Mouse (Mus musculus): ENCODE data around the gene Scg3. TPM values are rescaled to one million over a fixed set of nuclear protein-coding genes. Genes with fewer than 3 reads are reported as not detected.

Scg3 gene
- 26.2 and 56.0 TPM in 2 replicates for polyA plus RNA-seq (2016; fragmentation: Nextera tagmentation; extraction: Ambion mirVana)

- no peaks in the 10 kb centered on the region for H3K9me3 ChIP-seq
- H3K36me3 ChIP-seq: peaks cover 11% of the 10 kb centered on the region
- WGBS: 6% methylated on average over 42 of the region's 42 CpGs
- DNase-seq (ENCODE audit: low spot score): peak; percentile 91
- H3K27me3 ChIP-seq (ENCODE audit: insufficient read depth, poor library complexity, severe bottlenecking): no peaks in the 10 kb centered on the region
- H3K4me1 ChIP-seq (replicated peaks): peaks cover 8% of the 10 kb centered on the region; the same call in 1 of the 2 replicates
- peak within 1 kb of the TSS; percentile 89 for H3K27ac ChIP-seq
- H3K4me3 ChIP-seq: peak within 1 kb of the TSS; percentile 65
Observed at GRCm38 (mm10) chr9:75683426-75684191, at the start of gene Scg3. TSS of gene Scg3 (minus strand) at chr9:75684056.

GRCm38 (mm10) chr9:75719952-75720687 lies 36.3 kb upstream of the Scg3 start:
- no peak overlapping the region for H3K4me3 ChIP-seq
- DNase-seq (ENCODE audit: low spot score): peak; percentile 67
- H3K27ac ChIP-seq: no peak overlapping the region
- no peaks in the 10 kb centered on the region for H3K36me3 ChIP-seq
- H3K27me3 ChIP-seq (ENCODE audit: insufficient read depth, poor library complexity, severe bottlenecking): no peaks in the 10 kb centered on the region
- WGBS: 43% methylated on average over 11 of the region's 11 CpGs
- no peaks in the 10 kb centered on the region for H3K4me1 ChIP-seq (replicated peaks)
- no peaks in the 10 kb centered on the region for H3K9me3 ChIP-seq

- Histone ChIP-seq H3K36me3 (no peaks in the 10 kb centered on the region), H3K4me3 (no peak overlapping the region), H3K27ac (no peak overlapping the region), H3K9me3 (no peaks in the 10 kb centered on the region), H3K27me3 (ENCODE audit: insufficient read depth, poor library complexity, severe bottlenecking) (no peaks in the 10 kb centered on the region), H3K4me1 (replicated peaks) (no peaks in the 10 kb centered on the region)
- no peak for DNase-seq (ENCODE audit: low spot score)
- 85% methylated on average over 3 of the region's 3 CpGs for WGBS
Observed at GRCm38 (mm10) chr9:75719481-75719880, 35.6 kb upstream of the Scg3 start.

GRCm38 (mm10) chr9:75684772-75685171 lies 916 bp upstream of the Scg3 start:
- Histone ChIP-seq H3K4me1 (replicated peaks) (peaks cover 8% of the 10 kb centered on the region; the same call in 1 of the 2 replicates), H3K9me3 (peaks cover 8% of the 10 kb centered on the region; the same call in 1 of the 2 replicates), H3K27me3 (ENCODE audit: insufficient read depth, poor library complexity, severe bottlenecking) (no peaks in the 10 kb centered on the region), H3K4me3 (peak overlapping the region; percentile 65; the same call in 1 of the 2 replicates), H3K36me3 (no peaks in the 10 kb centered on the region), H3K27ac (no peak overlapping the region; the same call in 1 of the 2 replicates)
- no peak for DNase-seq (ENCODE audit: low spot score)
- WGBS: 70% methylated on average over 3 of the region's 3 CpGs

- peaks cover 4% of the 10 kb centered on the region; the same call in 1 of the 2 replicates for H3K36me3 ChIP-seq
- peaks cover 3% of the 10 kb centered on the region; the same call in 1 of the 2 replicates for H3K9me3 ChIP-seq
- peak overlapping the region; percentile 89 for H3K27ac ChIP-seq
- WGBS: 62% methylated on average over 4 of the region's 4 CpGs
- no peaks in the 10 kb centered on the region for H3K27me3 ChIP-seq (ENCODE audit: insufficient read depth, poor library complexity, severe bottlenecking)
- H3K4me3 ChIP-seq: peak overlapping the region; percentile 65
- H3K4me1 ChIP-seq (replicated peaks): peaks cover 8% of the 10 kb centered on the region; the same call in 1 of the 2 replicates
- DNase-seq (ENCODE audit: low spot score): no peak
Observed at GRCm38 (mm10) chr9:75684292-75684691, 436 bp upstream of the Scg3 start.

- H3K27me3 ChIP-seq (ENCODE audit: insufficient read depth, poor library complexity, severe bottlenecking): no peaks in the 10 kb centered on the region
- H3K9me3 ChIP-seq: no peaks in the 10 kb centered on the region
- no peak overlapping the region for H3K27ac ChIP-seq
- DNase-seq (ENCODE audit: low spot score): no peak
- no peak overlapping the region for H3K4me3 ChIP-seq
- peaks cover 8% of the 10 kb centered on the region; the same call in 1 of the 2 replicates for H3K4me1 ChIP-seq (replicated peaks)
- 91% methylated on average over 5 of the region's 5 CpGs for WGBS
- H3K36me3 ChIP-seq: peaks cover 37% of the 10 kb centered on the region
Observed at GRCm38 (mm10) chr9:75680606-75681005, 3.2 kb downstream of the Scg3 start.

- H3K36me3 ChIP-seq: peaks cover 47% of the 10 kb centered on the region
- no peak for DNase-seq (ENCODE audit: low spot score)
- H3K27ac ChIP-seq: no peak overlapping the region
- H3K9me3 ChIP-seq: no peaks in the 10 kb centered on the region
- H3K4me3 ChIP-seq: no peak overlapping the region
- H3K27me3 ChIP-seq (ENCODE audit: insufficient read depth, poor library complexity, severe bottlenecking): no peaks in the 10 kb centered on the region
- 82% methylated on average over 4 of the region's 4 CpGs for WGBS
- H3K4me1 ChIP-seq (replicated peaks): peaks cover 8% of the 10 kb centered on the region; the same call in 1 of the 2 replicates
Observed at GRCm38 (mm10) chr9:75679629-75680028, 4.2 kb downstream of the Scg3 start.

DNA sequence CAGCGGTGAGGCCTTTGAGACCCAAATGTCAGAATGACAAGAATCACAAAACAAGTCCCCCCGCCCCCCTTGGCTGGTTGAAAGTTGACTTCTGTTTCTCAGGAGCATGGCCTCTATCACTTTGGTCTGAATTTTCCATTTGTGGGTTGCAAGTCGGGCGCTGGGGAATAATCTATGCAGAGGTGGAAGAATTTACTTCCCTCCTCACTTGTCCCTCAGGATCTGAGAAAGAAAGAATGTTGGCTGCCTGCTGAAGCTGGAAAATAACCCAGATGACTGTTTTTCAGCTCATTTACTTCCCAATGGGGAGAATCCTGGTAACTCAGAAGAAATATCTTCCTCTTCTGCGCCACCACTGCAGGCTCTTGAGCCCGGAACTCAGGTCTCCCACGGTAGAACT lies 5.5 kb downstream of the Scg3 start:
- Histone ChIP-seq H3K4me3 (no peak overlapping the region), H3K9me3 (no peaks in the 10 kb centered on the region), H3K27me3 (ENCODE audit: insufficient read depth, poor library complexity, severe bottlenecking) (no peaks in the 10 kb centered on the region), H3K4me1 (replicated peaks) (no peaks in the 10 kb centered on the region), H3K36me3 (peaks cover 60% of the 10 kb centered on the region), H3K27ac (no peak overlapping the region)
- no peak for DNase-seq (ENCODE audit: low spot score)
- WGBS: 80% methylated on average over 7 of the region's 7 CpGs

- 85% methylated on average over 7 of the region's 7 CpGs for WGBS
- Histone ChIP-seq H3K27me3 (ENCODE audit: insufficient read depth, poor library complexity, severe bottlenecking) (no peaks in the 10 kb centered on the region), H3K27ac (no peak overlapping the region), H3K4me1 (replicated peaks) (no peaks in the 10 kb centered on the region), H3K36me3 (peaks cover 75% of the 10 kb centered on the region), H3K4me3 (no peak overlapping the region), H3K9me3 (no peaks in the 10 kb centered on the region)
- DNase-seq (ENCODE audit: low spot score): no peak
Observed at GRCm38 (mm10) chr9:75676226-75676625, 7.6 kb downstream of the Scg3 start.

DNA sequence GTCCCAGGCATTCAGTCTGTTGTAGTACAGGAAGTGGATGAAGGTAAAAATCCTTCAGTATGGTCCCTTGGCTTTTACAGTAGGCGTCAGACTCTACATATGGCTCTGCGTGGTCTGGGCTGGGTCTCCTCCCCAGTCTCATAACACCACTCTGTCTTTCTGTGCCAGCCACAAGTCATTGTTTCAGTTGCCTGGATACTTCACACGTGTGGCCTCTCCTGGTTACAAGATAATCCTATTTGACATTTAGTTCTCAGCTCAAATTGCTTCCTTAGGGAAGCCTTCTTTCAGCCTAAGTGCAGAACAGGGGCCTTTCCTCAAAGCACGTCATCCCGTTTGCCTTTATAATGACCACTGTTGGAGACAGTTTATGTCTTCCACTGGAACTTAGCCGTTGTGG lies 11.1 kb downstream of the Scg3 start:
- no peak overlapping the region for H3K27ac ChIP-seq
- H3K4me1 ChIP-seq (replicated peaks): no peaks in the 10 kb centered on the region
- DNase-seq (ENCODE audit: low spot score): no peak
- no peak overlapping the region for H3K4me3 ChIP-seq
- peaks cover 81% of the 10 kb centered on the region for H3K36me3 ChIP-seq
- WGBS: 81% methylated on average over 6 of the region's 6 CpGs
- no peaks in the 10 kb centered on the region for H3K9me3 ChIP-seq
- H3K27me3 ChIP-seq (ENCODE audit: insufficient read depth, poor library complexity, severe bottlenecking): no peaks in the 10 kb centered on the region

GRCm38 (mm10) chr9:75666612-75667011 lies 17.2 kb downstream of the Scg3 start:
- Histone ChIP-seq H3K4me1 (replicated peaks) (no peaks in the 10 kb centered on the region), H3K36me3 (peaks cover 48% of the 10 kb centered on the region), H3K9me3 (no peaks in the 10 kb centered on the region), H3K27me3 (ENCODE audit: insufficient read depth, poor library complexity, severe bottlenecking) (no peaks in the 10 kb centered on the region), H3K27ac (no peak overlapping the region), H3K4me3 (no peak overlapping the region)
- DNase-seq (ENCODE audit: low spot score): no peak
- WGBS: 78% methylated on average over 5 of the region's 5 CpGs

DNA sequence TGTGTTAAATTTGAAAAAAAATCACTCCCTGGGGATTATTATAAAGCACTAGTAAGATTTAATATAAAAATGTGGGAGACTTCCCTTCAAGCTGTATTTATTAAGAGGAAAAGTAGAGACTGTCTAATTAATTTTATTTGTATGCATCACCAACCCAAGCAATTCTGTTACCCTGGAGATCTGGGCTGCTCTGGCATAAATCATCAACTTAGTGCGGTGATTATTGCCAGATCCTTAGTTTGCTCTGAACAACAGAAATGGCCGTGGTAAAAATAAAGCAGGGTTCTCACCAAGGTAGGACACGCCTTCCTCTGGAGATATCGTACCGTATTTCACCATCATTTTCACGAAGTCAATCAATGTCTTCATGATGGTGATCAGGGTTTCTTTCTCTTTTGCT lies 18.5 kb downstream of the Scg3 start:
- WGBS: 90% methylated on average over 6 of the region's 6 CpGs

DNA sequence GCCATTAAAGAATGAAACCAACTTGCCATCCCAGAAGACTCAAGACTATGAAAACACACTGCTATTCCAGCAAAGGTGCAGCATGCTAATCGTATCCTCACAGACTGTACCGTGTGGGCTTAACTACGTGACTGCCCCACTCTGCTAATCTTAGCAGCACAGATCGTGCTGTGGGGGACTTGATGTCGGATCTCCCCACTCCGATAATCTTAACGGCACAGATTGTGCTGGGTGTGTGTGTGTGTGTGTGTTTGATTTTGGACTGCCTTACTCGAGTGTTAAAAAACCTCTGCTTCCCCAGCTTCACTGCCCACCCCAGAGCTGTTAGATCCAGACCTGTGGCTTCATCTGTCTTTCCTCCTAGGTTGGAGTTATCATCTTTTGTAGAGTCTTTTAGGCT lies 22.9 kb downstream of the Scg3 start:
- H3K4me3 ChIP-seq: no peak overlapping the region
- no peaks in the 10 kb centered on the region for H3K4me1 ChIP-seq (replicated peaks)
- no peaks in the 10 kb centered on the region for H3K27me3 ChIP-seq (ENCODE audit: insufficient read depth, poor library complexity, severe bottlenecking)
- no peak overlapping the region for H3K27ac ChIP-seq
- no peaks in the 10 kb centered on the region for H3K9me3 ChIP-seq
- H3K36me3 ChIP-seq: peaks cover 66% of the 10 kb centered on the region
- 90% methylated on average over 8 of the region's 8 CpGs for WGBS
- no peak for DNase-seq (ENCODE audit: low spot score)

More for the DNA sequence above, 18.5 kb downstream of the Scg3 start:
- no peaks in the 10 kb centered on the region for H3K9me3 ChIP-seq
- H3K36me3 ChIP-seq: peaks cover 54% of the 10 kb centered on the region
- no peaks in the 10 kb centered on the region for H3K27me3 ChIP-seq (ENCODE audit: insufficient read depth, poor library complexity, severe bottlenecking)
- no peak for DNase-seq (ENCODE audit: low spot score)
- H3K4me1 ChIP-seq (replicated peaks): no peaks in the 10 kb centered on the region
- H3K27ac ChIP-seq: no peak overlapping the region
- H3K4me3 ChIP-seq: no peak overlapping the region

Data from hindbrain, embryonic 10.5 days (tissue).